Mouse (Mus musculus) embryonic facial prominence, embryonic 13.5 days (tissue): ENCODE measurements around the gene Xrcc5. TPM values are rescaled to one million over a fixed set of nuclear protein-coding genes. Genes with fewer than 3 reads are reported as not detected.

Source experiments
- ATAC-seq: fragments of 200-750 bp; cut with Nextera tagmentation; 2 replicates; pipeline ENCODE4 v1.8.0; 2017; ENCODE audit warnings: low read depth; ENCODE audit not compliant: insufficient number of reproducible peaks, insufficient read depth, low FRiP score, low TSS enrichment
- H3K27ac ChIP-seq: fragments of 300-500 bp; sonication (generic); 2 replicates; pipeline ENCODE4 v1.5.1; 2015; ENCODE audit warnings: moderate library complexity, mild to moderate bottlenecking, inconsistent platforms
- H3K27me3 ChIP-seq: fragments of 300-500 bp; sonication (generic); 2 replicates; pipeline ENCODE4 v1.6.1; 2015; ENCODE audit warnings: mild to moderate bottlenecking, inconsistent platforms
- H3K36me3 ChIP-seq: fragments of 300-500 bp; sonication (generic); 2 replicates; pipeline ENCODE4 v1.6.1; 2015; ENCODE audit warnings: mild to moderate bottlenecking, inconsistent platforms
- H3K4me1 ChIP-seq: fragments of 300-500 bp; sonication (generic); 2 replicates; pipeline ENCODE4 v1.6.1; 2015; ENCODE audit warnings: inconsistent platforms
- H3K4me2 ChIP-seq: fragments of 300-500 bp; sonication (generic); 2 replicates; pipeline ENCODE4 v1.6.1; 2015; ENCODE audit warnings: moderate library complexity, mild to moderate bottlenecking, inconsistent platforms
- H3K4me3 ChIP-seq: fragments of 300-500 bp; sonication (generic); 2 replicates; pipeline ENCODE4 v1.5.1; 2015; ENCODE audit warnings: mild to moderate bottlenecking, inconsistent platforms
- H3K9ac ChIP-seq: fragments of 300-500 bp; sonication (generic); 2 replicates; pipeline ENCODE4 v1.6.1; 2015; ENCODE audit warnings: mild to moderate bottlenecking, inconsistent platforms
- H3K9me3 ChIP-seq: fragments of 300-500 bp; sonication (generic); 2 replicates; pipeline ENCODE4 v1.6.1; 2016; ENCODE audit warnings: inconsistent platforms
- WGBS: fragments of 180-500 bp; shearing (Covaris S2); methylation state at CpG from one replicate; pipeline ENCODE4 v1.1.7; 2015; ENCODE audit warnings: mixed read lengths; 5-methylcytosine and 5-hydroxymethylcytosine counted together
- polyA plus RNA-seq: library from polyadenylated mRNA; unstranded; fragments of >200 nt; fragmentation: Nextera tagmentation; extraction: Ambion mirVana; gene quantifications from 2 replicates; pipeline ENCODE4 v1.2.1, GENCODE M21; 2015

The Xrcc5 gene
- polyA plus RNA-seq, 1 experiment from 2014 or later = 49.8 TPM

DNA sequence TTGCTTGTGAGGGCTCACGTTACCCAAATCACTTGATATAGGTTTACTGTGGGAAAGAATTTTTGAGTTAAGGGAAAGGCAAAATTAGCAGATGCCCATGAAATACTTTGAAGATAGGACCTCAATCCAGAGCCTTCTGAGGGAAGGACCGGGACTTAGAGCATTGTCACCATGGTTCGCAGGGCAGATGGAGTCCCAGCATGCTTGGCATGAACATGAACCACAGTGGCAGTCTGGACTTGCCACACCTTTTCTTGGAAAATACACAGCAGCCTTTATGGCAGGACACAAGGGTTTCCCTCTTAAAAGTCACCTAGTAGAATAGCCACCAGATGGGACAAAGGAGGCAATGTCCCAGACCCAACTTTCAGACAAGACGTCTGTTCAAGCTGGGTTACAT, 114.9 kb downstream of the Xrcc5 start:
- H3K9ac ChIP-seq = no peak overlapping the region
- no peak overlapping the region for H3K4me2 ChIP-seq
- H3K9me3 ChIP-seq = no peaks in the 10 kb centered on the region
- no peaks in the 10 kb centered on the region for H3K36me3 ChIP-seq
- H3K27me3 ChIP-seq = no peaks in the 10 kb centered on the region
- H3K4me1 ChIP-seq = peaks cover 4% of the 10 kb centered on the region; the same call in 1 of the 2 replicates
- ATAC-seq = no peak
- WGBS = 81% methylated on average over 4 of the region's 4 CpGs
- no peak overlapping the region for H3K4me3 ChIP-seq
- no peak overlapping the region for H3K27ac ChIP-seq

DNA sequence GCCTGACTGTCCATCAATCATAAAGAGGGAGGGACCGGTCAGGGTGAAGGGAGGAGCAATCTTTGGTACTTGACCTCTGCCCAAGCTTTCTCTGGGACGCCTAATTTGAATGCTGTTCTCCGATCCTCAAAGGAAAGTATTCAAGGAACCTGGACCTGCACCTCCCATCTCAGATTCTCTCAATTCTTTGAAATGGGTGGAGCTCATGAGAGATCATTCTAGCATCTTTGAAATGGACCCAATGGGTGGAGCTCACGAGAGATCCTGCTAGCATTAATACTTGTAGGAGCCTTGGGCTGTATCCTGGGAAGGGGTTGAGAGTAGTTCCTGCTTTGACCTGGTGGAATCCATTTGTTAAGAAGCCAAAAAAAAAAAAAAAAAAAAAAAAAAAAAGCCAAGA, 119.2 kb downstream of the Xrcc5 start:
- Histone ChIP-seq H3K27ac (no peak overlapping the region), H3K4me1 (no peaks in the 10 kb centered on the region), H3K9me3 (no peaks in the 10 kb centered on the region), H3K9ac (no peak overlapping the region), H3K27me3 (no peaks in the 10 kb centered on the region), H3K36me3 (no peaks in the 10 kb centered on the region), H3K4me3 (no peak overlapping the region), H3K4me2 (no peak overlapping the region)
- 82% methylated on average over 4 of the region's 4 CpGs for WGBS
- ATAC-seq = no peak

DNA sequence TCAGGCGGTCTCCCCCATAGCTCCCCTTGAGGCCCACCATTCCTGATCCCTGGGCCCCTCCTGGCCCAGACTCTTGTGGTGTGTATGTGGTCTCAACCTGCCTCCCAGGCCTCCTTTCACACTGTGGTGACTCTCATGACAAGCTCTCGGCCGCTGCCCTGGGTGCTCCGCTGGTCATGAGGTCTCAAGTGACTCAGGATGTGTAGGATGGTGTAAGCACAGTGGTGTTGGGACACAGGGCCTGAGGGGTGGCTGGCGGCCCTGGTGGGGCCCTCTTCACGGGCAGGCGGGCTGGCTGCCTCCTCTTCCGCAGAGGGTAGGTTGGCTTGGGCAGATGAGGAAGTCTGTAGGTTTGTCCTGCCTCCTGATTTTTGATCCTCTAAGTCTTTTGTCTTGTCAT, 121.3 kb downstream of the Xrcc5 start:
- no peak overlapping the region for H3K9ac ChIP-seq
- ATAC-seq = no peak; the same call in 1 of the 2 replicates
- H3K36me3 ChIP-seq = no peaks in the 10 kb centered on the region
- no peak overlapping the region for H3K4me3 ChIP-seq
- no peaks in the 10 kb centered on the region for H3K4me1 ChIP-seq
- H3K9me3 ChIP-seq = no peaks in the 10 kb centered on the region
- no peak overlapping the region for H3K4me2 ChIP-seq
- 89% methylated on average over 8 of the region's 8 CpGs for WGBS
- H3K27ac ChIP-seq = no peak overlapping the region
- no peaks in the 10 kb centered on the region for H3K27me3 ChIP-seq

DNA sequence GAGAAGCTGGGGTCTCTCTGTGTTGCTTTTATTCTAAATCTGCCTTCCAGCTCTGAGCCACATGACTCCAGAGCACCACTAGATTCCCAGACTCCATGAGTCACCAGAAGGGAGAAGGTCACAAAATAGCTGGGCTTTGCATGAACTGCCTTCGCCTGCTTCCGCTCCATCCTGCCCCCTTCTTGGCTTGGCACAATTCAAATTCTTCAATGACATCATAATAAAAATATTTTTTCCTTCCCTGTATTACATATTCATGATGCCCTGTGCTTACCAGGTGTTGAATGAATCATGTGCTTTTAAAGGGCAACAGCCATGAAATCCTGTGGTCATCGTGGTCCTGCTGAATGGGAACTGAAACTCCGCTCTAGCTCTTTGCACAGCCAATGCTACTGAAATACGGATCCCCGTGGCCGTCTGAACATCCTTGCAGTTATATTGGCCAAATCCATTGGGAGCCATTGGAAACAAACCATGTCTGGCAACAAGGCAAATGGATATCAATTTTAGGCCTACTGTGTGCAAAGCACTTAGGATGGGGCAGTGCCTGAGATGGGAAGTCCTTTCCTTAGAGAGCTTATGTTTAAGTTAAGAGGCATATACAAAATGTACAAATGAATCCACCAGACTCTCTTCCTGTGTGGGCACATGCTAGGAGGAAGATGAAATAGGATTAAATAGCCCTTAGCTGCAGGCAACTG, 122.0 kb downstream of the Xrcc5 start:
- ATAC-seq = no peak
- H3K27me3 ChIP-seq = no peaks in the 10 kb centered on the region
- no peak overlapping the region for H3K9ac ChIP-seq
- no peaks in the 10 kb centered on the region for H3K36me3 ChIP-seq
- H3K9me3 ChIP-seq = no peaks in the 10 kb centered on the region
- WGBS = 87% methylated on average over 7 of the region's 7 CpGs
- H3K4me1 ChIP-seq = no peaks in the 10 kb centered on the region
- H3K4me2 ChIP-seq = no peak overlapping the region
- H3K27ac ChIP-seq = no peak overlapping the region
- no peak overlapping the region for H3K4me3 ChIP-seq

DNA sequence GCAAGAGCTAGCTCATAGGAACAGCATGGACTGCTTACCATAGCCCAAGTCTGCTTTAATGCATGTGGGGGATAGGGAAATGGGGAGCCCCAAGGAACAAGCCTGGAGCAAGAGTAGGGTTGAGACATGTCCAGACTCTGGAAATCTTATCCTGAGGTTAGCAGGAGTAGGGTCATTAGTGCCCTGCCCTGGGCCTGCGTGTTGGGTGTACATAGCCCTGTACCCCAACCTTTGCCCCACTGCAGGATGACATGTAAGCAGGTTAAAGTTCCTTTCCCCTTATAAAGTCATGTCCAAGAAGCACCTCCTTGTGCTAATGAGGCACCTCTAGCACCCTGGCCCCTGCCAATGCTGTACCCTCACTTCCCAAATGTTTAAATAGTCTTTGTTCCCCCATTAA, 125.4 kb downstream of the Xrcc5 start:
- H3K36me3 ChIP-seq = no peaks in the 10 kb centered on the region
- H3K4me1 ChIP-seq = no peaks in the 10 kb centered on the region
- whole genome bisulfite sequencing = 100% methylated on average over 1 of the region's 1 CpGs
- H3K4me2 ChIP-seq = no peak overlapping the region
- H3K9me3 ChIP-seq = no peaks in the 10 kb centered on the region
- H3K27me3 ChIP-seq = no peaks in the 10 kb centered on the region
- H3K27ac ChIP-seq = no peak overlapping the region
- H3K9ac ChIP-seq = no peak overlapping the region
- ATAC-seq = no peak
- H3K4me3 ChIP-seq = no peak overlapping the region

DNA sequence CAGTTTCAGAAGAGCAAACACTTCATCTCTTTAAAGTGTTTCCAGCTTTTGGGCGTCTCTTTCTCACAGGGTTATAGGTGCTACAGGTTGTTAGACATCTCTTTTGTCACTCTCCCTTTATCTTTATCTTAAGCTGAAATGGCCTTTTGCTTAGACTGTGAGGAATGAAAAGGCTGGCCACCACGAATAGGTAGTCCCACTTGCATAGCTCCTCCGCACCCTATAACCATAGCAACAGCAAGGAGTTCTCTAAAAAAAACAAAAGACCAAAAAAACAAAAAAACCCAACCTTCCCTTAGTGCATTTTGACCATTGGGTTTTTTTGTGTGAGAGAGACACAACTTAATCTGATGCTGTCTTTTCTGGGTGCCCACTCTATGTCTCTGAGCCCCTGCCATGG, 127.3 kb downstream of the Xrcc5 start:
- H3K4me3 ChIP-seq = no peak overlapping the region
- H3K9ac ChIP-seq = no peak overlapping the region
- no peak overlapping the region for H3K4me2 ChIP-seq
- WGBS = 76% methylated on average over 3 of the region's 3 CpGs
- no peaks in the 10 kb centered on the region for H3K4me1 ChIP-seq
- no peak overlapping the region for H3K27ac ChIP-seq
- ATAC-seq = no peak
- H3K36me3 ChIP-seq = no peaks in the 10 kb centered on the region
- no peaks in the 10 kb centered on the region for H3K9me3 ChIP-seq
- no peaks in the 10 kb centered on the region for H3K27me3 ChIP-seq

DNA sequence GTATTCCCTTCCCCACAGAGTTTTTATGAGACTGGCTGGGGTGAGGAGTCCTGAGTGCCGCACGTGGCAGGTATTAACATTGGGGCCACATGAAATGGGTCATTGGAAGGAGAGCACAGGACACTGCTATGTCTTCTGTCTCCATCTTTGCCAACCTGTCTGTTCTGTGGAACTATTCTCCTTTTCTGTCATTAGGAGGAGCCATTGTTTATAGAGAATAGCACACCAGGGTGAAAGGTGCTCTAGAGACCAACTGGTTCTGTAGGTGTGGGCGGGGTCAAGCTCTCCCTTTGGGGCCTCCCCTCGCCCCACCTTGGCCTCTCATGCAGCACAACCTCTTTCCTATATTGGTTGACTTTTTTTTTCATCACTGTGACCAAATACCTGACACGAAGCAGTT, 129.7 kb downstream of the Xrcc5 start:
- H3K9me3 ChIP-seq = no peaks in the 10 kb centered on the region
- H3K9ac ChIP-seq = no peak overlapping the region
- 78% methylated on average over 5 of the region's 5 CpGs for WGBS
- no peak overlapping the region for H3K27ac ChIP-seq
- H3K4me3 ChIP-seq = no peak overlapping the region
- H3K27me3 ChIP-seq = no peaks in the 10 kb centered on the region
- H3K36me3 ChIP-seq = no peaks in the 10 kb centered on the region
- no peak for ATAC-seq
- H3K4me1 ChIP-seq = no peaks in the 10 kb centered on the region
- no peak overlapping the region for H3K4me2 ChIP-seq

DNA sequence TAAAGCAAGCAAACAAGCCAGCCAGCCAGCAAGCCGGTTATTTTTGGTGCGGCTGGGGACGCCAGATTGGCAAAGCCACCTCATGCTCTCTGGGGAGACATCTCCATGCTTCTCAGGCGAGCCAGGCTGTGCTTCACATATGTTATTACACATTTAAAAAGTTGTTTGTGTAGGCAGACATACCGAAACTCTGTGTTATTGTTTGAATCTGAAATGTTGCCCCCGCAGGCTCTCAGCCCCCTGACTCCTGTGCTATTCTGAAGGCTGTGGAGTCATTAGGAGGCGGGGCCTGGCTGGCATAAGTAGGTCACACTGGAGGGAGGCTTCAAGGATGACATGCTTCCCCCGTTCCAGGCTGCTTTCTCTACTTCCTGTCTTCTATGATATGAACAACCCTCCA, 131.9 kb downstream of the Xrcc5 start:
- H3K36me3 ChIP-seq = no peaks in the 10 kb centered on the region
- no peaks in the 10 kb centered on the region for H3K27me3 ChIP-seq
- no peak overlapping the region for H3K4me3 ChIP-seq
- 0 out of 2 replicates have a peak overlapping the region, but pooled peaks have one; percentile 3 for H3K9ac ChIP-seq
- H3K9me3 ChIP-seq = no peaks in the 10 kb centered on the region
- WGBS = 69% methylated on average over 8 of the region's 8 CpGs
- ATAC-seq = no peak
- H3K4me1 ChIP-seq = no peaks in the 10 kb centered on the region
- no peak overlapping the region for H3K4me2 ChIP-seq
- H3K27ac ChIP-seq = no peak overlapping the region

DNA sequence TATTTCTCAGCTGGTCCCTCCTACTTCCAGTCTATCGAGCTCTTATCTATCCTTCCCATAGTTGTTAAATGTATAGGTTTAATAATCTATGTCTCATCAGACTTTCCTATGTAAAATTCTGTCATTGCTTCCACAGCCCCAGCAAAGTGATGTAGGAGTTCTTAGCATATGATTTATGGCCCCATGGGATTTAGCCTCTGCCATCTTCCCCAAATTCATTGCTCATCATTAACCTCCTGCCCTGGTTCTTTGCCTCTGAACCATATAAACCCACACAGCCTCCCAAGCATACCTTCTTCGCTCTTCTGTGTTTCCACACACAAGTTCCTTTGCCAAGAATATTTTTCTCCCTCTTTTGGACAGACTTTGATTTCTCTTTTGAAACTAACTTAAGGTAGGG, 135.5 kb downstream of the Xrcc5 start:
- Histone ChIP-seq H3K4me3 (no peak overlapping the region), H3K4me1 (no peaks in the 10 kb centered on the region), H3K9ac (no peak overlapping the region), H3K36me3 (no peaks in the 10 kb centered on the region), H3K27ac (no peak overlapping the region), H3K4me2 (no peak overlapping the region), H3K27me3 (no peaks in the 10 kb centered on the region), H3K9me3 (no peaks in the 10 kb centered on the region)
- no peak for ATAC-seq
- 88% methylated on average over 2 of the region's 2 CpGs for WGBS

Other genes with a start within 250 kb of the Xrcc5 start
- 3.9 and 4.2 TPM in 2 replicates for gene Mreg, start 95.1 kb upstream of the Xrcc5 start, polyA plus RNA-seq
- 36.2 and 43.1 TPM in 2 replicates for gene Pecr, start 23.1 kb upstream of the Xrcc5 start, polyA plus RNA-seq
- gene Tmem169, start 23.1 kb upstream of the Xrcc5 start, polyA plus RNA-seq = 3.5 and 4.8 TPM in 2 replicates
- 0.17 and 0.18 TPM in 2 replicates for gene March4, start 229.5 kb downstream of the Xrcc5 start, polyA plus RNA-seq